Mouse (Mus musculus): ENCODE results near the gene Hist1h3h. TPM values are rescaled to one million over a fixed set of nuclear protein-coding genes. Genes with fewer than 3 reads are reported as not detected.
A peak's percentile ranks its signal among the peaks of the same experiment; 100 is the strongest.
"Not testable (repeated sequence)": the region's sequence is repeated elsewhere in the genome, so short reads cannot be mapped to it uniquely, and the experiment has no call there.

The Hist1h3h gene
- polyA plus RNA-seq, 1 experiment, result 100 TPM

- H3K4me1 ChIP-seq (ENCODE audit: control insufficient read depth, insufficient read depth, insufficient read length, low read length), result peaks cover 2% of the 10 kb centered on the region; the same call in 1 of the 2 replicates
- no peak overlapping the region for H3K27ac ChIP-seq (ENCODE audit: insufficient read depth, low read depth, low read length)
- TF ChIP-seq CTCF (IDR thresholded peaks at IDR 0.05; ENCODE audit: extremely low read depth, insufficient read length, insufficient replicate concordance, low read depth, low read length), result no peak
- no peak for TF ChIP-seq POLR2A (IDR thresholded peaks at IDR 0.05; ENCODE audit: low read depth, low read length)
- WGBS, result 43% methylated on average over 3 of the region's 3 CpGs
- no peaks in the 10 kb centered on the region for H3K36me3 ChIP-seq (ENCODE audit: control insufficient read depth, insufficient read depth, low read length)
- no peaks in the 10 kb centered on the region for H3K27me3 ChIP-seq (ENCODE audit: control insufficient read depth, insufficient read depth, low read length)
- no peak overlapping the region for H3K4me3 ChIP-seq (ENCODE audit: low read depth, low read length)
Observed at GRCm38 (mm10) chr13:21752356-21752755, 34.9 kb downstream of the Hist1h3h start.

GRCm38 (mm10) chr13:21753051-21753523, 35.6 kb downstream of the Hist1h3h start:
- WGBS, result 5% methylated on average over 10 of the region's 10 CpGs
- peak overlapping the region; percentile 72 for H3K27ac ChIP-seq (ENCODE audit: insufficient read depth, low read depth, low read length)
- peak overlapping the region; percentile 61 for H3K4me3 ChIP-seq (ENCODE audit: low read depth, low read length)
- H3K27me3 ChIP-seq (ENCODE audit: control insufficient read depth, insufficient read depth, low read length), result no peaks in the 10 kb centered on the region
- TF ChIP-seq CTCF (IDR thresholded peaks at IDR 0.05; ENCODE audit: extremely low read depth, insufficient read length, insufficient replicate concordance, low read depth, low read length) (no peak), POLR2A (IDR thresholded peaks at IDR 0.05; ENCODE audit: low read depth, low read length) (no peak)
- H3K36me3 ChIP-seq (ENCODE audit: control insufficient read depth, insufficient read depth, low read length), result no peaks in the 10 kb centered on the region
- no peaks in the 10 kb centered on the region; the same call in 1 of the 2 replicates for H3K4me1 ChIP-seq (ENCODE audit: control insufficient read depth, insufficient read depth, insufficient read length, low read length)

- peak; percentile 67 for TF ChIP-seq POLR2A (IDR thresholded peaks at IDR 0.05; ENCODE audit: low read depth, low read length)
- not testable (repeated sequence) for H3K4me1 ChIP-seq (ENCODE audit: control insufficient read depth, insufficient read depth, insufficient read length, low read length); H3K27me3 ChIP-seq (ENCODE audit: control insufficient read depth, insufficient read depth, low read length); H3K36me3 ChIP-seq (ENCODE audit: control insufficient read depth, insufficient read depth, low read length)
- under 1% methylated on average over 48 of the region's 50 CpGs for WGBS
- H3K27ac ChIP-seq (ENCODE audit: insufficient read depth, low read depth, low read length), result peak within 1 kb of the TSS; percentile 80
- H3K4me3 ChIP-seq (ENCODE audit: low read depth, low read length), result peak within 1 kb of the TSS; percentile 70
Observed at GRCm38 (mm10) chr13:21753524-21754285, 36.2 kb downstream of the Hist1h3h start, which contains the start of the genes Hist1h2ak and Hist1h2bn. TSS of gene Hist1h2ak (minus strand) at chr13:21753827. TSS of gene Hist1h2bn (plus strand) at chr13:21754123.

- H3K27me3 ChIP-seq (ENCODE audit: control insufficient read depth, insufficient read depth, low read length); H3K36me3 ChIP-seq (ENCODE audit: control insufficient read depth, insufficient read depth, low read length); H3K4me1 ChIP-seq (ENCODE audit: control insufficient read depth, insufficient read depth, insufficient read length, low read length): not testable (repeated sequence)
- Histone ChIP-seq H3K27ac (ENCODE audit: insufficient read depth, low read depth, low read length) (peak overlapping the region; percentile 80), H3K4me3 (ENCODE audit: low read depth, low read length) (peak overlapping the region; percentile 70)
- under 1% methylated on average over 25 of the region's 26 CpGs for WGBS
Observed at GRCm38 (mm10) chr13:21754294-21755001, 37.0 kb downstream of the Hist1h3h start.

GRCm38 (mm10) chr13:21755707-21756106, 38.2 kb downstream of the Hist1h3h start:
- Histone ChIP-seq H3K36me3 (ENCODE audit: control insufficient read depth, insufficient read depth, low read length) (no peaks in the 10 kb centered on the region), H3K27ac (ENCODE audit: insufficient read depth, low read depth, low read length) (no peak overlapping the region), H3K4me1 (ENCODE audit: control insufficient read depth, insufficient read depth, insufficient read length, low read length) (peaks cover 3% of the 10 kb centered on the region; the same call in 1 of the 2 replicates), H3K27me3 (ENCODE audit: control insufficient read depth, insufficient read depth, low read length) (no peaks in the 10 kb centered on the region), H3K4me3 (ENCODE audit: low read depth, low read length) (no peak overlapping the region)
- TF ChIP-seq POLR2A (IDR thresholded peaks at IDR 0.05; ENCODE audit: low read depth, low read length), result no peak
- no peak for TF ChIP-seq CTCF (IDR thresholded peaks at IDR 0.05; ENCODE audit: extremely low read depth, insufficient read length, insufficient replicate concordance, low read depth, low read length)
- 67% methylated on average over 1 of the region's 1 CpGs for WGBS

Other genes with a start within 250 kb of the Hist1h3h start
- gene Nkapl, start 249.2 kb upstream of the Hist1h3h start, polyA plus RNA-seq (2012; rRNA removed), result 0.08 TPM in 1 of 2 replicates, not detected in the other
- gene Zkscan4, start 238.8 kb upstream of the Hist1h3h start, polyA plus RNA-seq (2012; rRNA removed), result 0.06 and 0.16 TPM in 2 replicates
- gene Gm10065, start 238.2 kb upstream of the Hist1h3h start, polyA plus RNA-seq (2012; rRNA removed), result not detected in 2 replicates
- gene AK157302, start 222.4 kb upstream of the Hist1h3h start, polyA plus RNA-seq (2012; rRNA removed), result 0.08 TPM in 1 of 2 replicates, not detected in the other
- gene Gm11273, start 216.2 kb upstream of the Hist1h3h start, polyA plus RNA-seq (2012; rRNA removed), result 11.1 and 22.1 TPM in 2 replicates
- 0.66 and 0.79 TPM in 2 replicates for gene Zkscan8, start 186.5 kb upstream of the Hist1h3h start, polyA plus RNA-seq (2012; rRNA removed)
- gene Olfr1366, start 174.9 kb upstream of the Hist1h3h start, polyA plus RNA-seq (2012; rRNA removed), result not detected in 2 replicates
- gene Olfr1535, start 157.8 kb upstream of the Hist1h3h start, polyA plus RNA-seq (2012; rRNA removed), result not detected in 2 replicates
- not detected in 2 replicates for gene Olfr1364, start 135.9 kb upstream of the Hist1h3h start, polyA plus RNA-seq (2012; rRNA removed)
- gene Olfr1362, start 103.6 kb upstream of the Hist1h3h start, polyA plus RNA-seq (2012; rRNA removed), result not detected in 2 replicates
- gene Olfr11, start 75.1 kb upstream of the Hist1h3h start, polyA plus RNA-seq (2012; rRNA removed), result not detected in 2 replicates
- not detected in 2 replicates for gene Olfr1361, start 54.3 kb upstream of the Hist1h3h start, polyA plus RNA-seq (2012; rRNA removed)
- gene Olfr1360, start 40.3 kb upstream of the Hist1h3h start, polyA plus RNA-seq (2012; rRNA removed), result not detected in 2 replicates
- gene Olfr1359, start 19.5 kb upstream of the Hist1h3h start, polyA plus RNA-seq (2012; rRNA removed), result not detected in 2 replicates
- 10.7 and 15.7 TPM in 2 replicates for gene Hist1h2bl, start 1.5 kb upstream of the Hist1h3h start, polyA plus RNA-seq (2012; rRNA removed)
- gene Hist1h2ai, start 1.2 kb upstream of the Hist1h3h start, polyA plus RNA-seq (2012; rRNA removed), result 66.1 and 104 TPM in 2 replicates
- gene Hist1h2bm, start 4.4 kb downstream of the Hist1h3h start, polyA plus RNA-seq (2012; rRNA removed), result 4.7 and 7.1 TPM in 2 replicates
- gene Hist1h4j, start 17.4 kb downstream of the Hist1h3h start, polyA plus RNA-seq (2012; rRNA removed), result 6.4 and 6.5 TPM in 2 replicates
- 35.5 and 55.4 TPM in 2 replicates for gene Hist1h4k, start 32.8 kb downstream of the Hist1h3h start, polyA plus RNA-seq (2012; rRNA removed)
- gene Hist1h2ak, start 36.2 kb downstream of the Hist1h3h start, polyA plus RNA-seq (2012; rRNA removed), result 40.0 and 60.2 TPM in 2 replicates
- gene Hist1h2bn, start 36.5 kb downstream of the Hist1h3h start, polyA plus RNA-seq (2012; rRNA removed), result 13.6 and 21.8 TPM in 2 replicates
- gene Hist1h1b, start 63.0 kb downstream of the Hist1h3h start, polyA plus RNA-seq (2012; rRNA removed), result 2.0 and 2.6 TPM in 2 replicates
- 57.4 and 74.0 TPM in 2 replicates for gene Hist1h3i, start 65.7 kb downstream of the Hist1h3h start, polyA plus RNA-seq (2012; rRNA removed)
- gene Hist1h2an, start 69.6 kb downstream of the Hist1h3h start, polyA plus RNA-seq (2012; rRNA removed), result 33.8 and 67.8 TPM in 2 replicates
- gene Hist1h2bp, start 69.8 kb downstream of the Hist1h3h start, polyA plus RNA-seq (2012; rRNA removed), result 2.7 and 8.3 TPM in 2 replicates
- gene Hist1h2bq, start 92.5 kb downstream of the Hist1h3h start, polyA plus RNA-seq (2012; rRNA removed), result 31.1 and 32.0 TPM in 2 replicates
- gene Hist1h2ao, start 92.8 kb downstream of the Hist1h3h start, polyA plus RNA-seq (2012; rRNA removed), result not detected in 2 replicates
- 16.0 TPM in 1 of 2 replicates, not detected in the other for gene Hist1h4m, start 94.1 kb downstream of the Hist1h3h start, polyA plus RNA-seq (2012; rRNA removed)
- 30.7 and 41.0 TPM in 2 replicates for gene Hist1h4n, start 114.5 kb downstream of the Hist1h3h start, polyA plus RNA-seq (2012; rRNA removed)
- gene Hist1h2ap, start 115.8 kb downstream of the Hist1h3h start, polyA plus RNA-seq (2012; rRNA removed), result 1,042 and 2,404 TPM in 2 replicates
- 27.4 and 35.4 TPM in 2 replicates for gene Hist1h2br, start 116.1 kb downstream of the Hist1h3h start, polyA plus RNA-seq (2012; rRNA removed)
- gene Zfp184, start 227.4 kb downstream of the Hist1h3h start, polyA plus RNA-seq (2012; rRNA removed), result 0.13 and 0.23 TPM in 2 replicates